8 mouse cellular contexts compared by ENCODE assay signal in genomic region chr13:91430867-91431266, GRCm38 (mm10). TPM values are rescaled to one million over a fixed set of nuclear protein-coding genes. Genes with fewer than 3 reads are reported as not detected.
DNase-seq lines count a peak whose midpoint lies in the region; ATAC-seq and TF ChIP-seq lines count a peak whose summit lies in the region.

No protein-coding gene starts in this region.

- H3K27me3 ChIP-seq in intestine, embryonic 14.5 days (replicated peaks; ENCODE audit: control insufficient read depth, insufficient read depth, low read length): no peaks in the 10 kb centered on the region
- no peaks in the 10 kb centered on the region for H3K27me3 ChIP-seq in intestine, embryonic 16.5 days (replicated peaks; ENCODE audit: control insufficient read depth, insufficient read depth, low read length)
- H3K27me3 ChIP-seq in liver, embryonic 13.5 days: no peaks in the 10 kb centered on the region

- TF ChIP-seq POLR2A in bone marrow macrophage, adult 2 months (IDR thresholded peaks at IDR 0.05; ENCODE audit: borderline replicate concordance, low read depth, low read length): no peak

- no peaks in the 10 kb centered on the region for H3K4me1 ChIP-seq in intestine, embryonic 14.5 days (replicated peaks; ENCODE audit: control insufficient read depth, insufficient read depth, low read length)
- H3K4me1 ChIP-seq in intestine, embryonic 16.5 days (ENCODE audit: control insufficient read depth, insufficient read depth, low read length): no peaks in the 10 kb centered on the region; the same call in 1 of the 2 replicates
- H3K4me1 ChIP-seq in bone marrow macrophage, adult 2 months (ENCODE audit: control insufficient read depth, insufficient read depth, low read length): 0 out of 2 replicates have a peak, but pooled peaks cover 3% of the 10 kb centered on the region
- H3K4me1 ChIP-seq in liver, embryonic 13.5 days (replicated peaks): 0 out of 2 replicates have a peak, but pooled peaks cover 5% of the 10 kb centered on the region

- no peak overlapping the region for H3K27ac ChIP-seq in intestine, embryonic 14.5 days (ENCODE audit: low read depth)
- no peak overlapping the region for H3K27ac ChIP-seq in intestine, embryonic 16.5 days (ENCODE audit: low read length)
- H3K27ac ChIP-seq in bone marrow macrophage, adult 2 months (ENCODE audit: insufficient read depth, low read depth, low read length): no peak overlapping the region
- H3K27ac ChIP-seq in liver, embryonic 13.5 days: no peak overlapping the region

- no peaks in the 10 kb centered on the region for H3K36me3 ChIP-seq in intestine, embryonic 14.5 days (ENCODE audit: control insufficient read depth, insufficient read depth, low read length)
- no peaks in the 10 kb centered on the region for H3K36me3 ChIP-seq in intestine, embryonic 16.5 days (ENCODE audit: control insufficient read depth, insufficient read depth, low read length)
- no peaks in the 10 kb centered on the region for H3K36me3 ChIP-seq in liver, embryonic 13.5 days

- no peak for DNase-seq in intestine, embryonic 14.5 days (ENCODE audit: low spot score)
- DNase-seq in 3T3-L1 (ENCODE audit: low read depth, low spot score): peak; percentile 22
- no peak for DNase-seq in liver, embryonic 13.5 days
- DNase-seq in gastrocnemius, postnatal 10 days: no peak
- no peak for DNase-seq in ovary, postnatal 14 days (ENCODE audit: low spot score)
- no peak for DNase-seq in layer of hippocampus, adult 9-11 months

- WGBS in intestine, embryonic 14.5 days: 76% methylated on average over 5 of the region's 5 CpGs
- 61% methylated on average over 5 of the region's 5 CpGs for WGBS in intestine, embryonic 16.5 days
- WGBS in liver, embryonic 13.5 days (ENCODE audit: insufficient replicate concordance): 57% methylated on average over 5 of the region's 5 CpGs

- H3K4me2 ChIP-seq in intestine, embryonic 14.5 days (ENCODE audit: low read length): peak overlapping the region; percentile 7; the same call in 1 of the 2 replicates
- H3K4me2 ChIP-seq in intestine, embryonic 16.5 days (ENCODE audit: low read depth, low read length): no peak overlapping the region
- H3K4me2 ChIP-seq in liver, embryonic 13.5 days: peak overlapping the region; percentile 30

- no peak for TF ChIP-seq CTCF in bone marrow macrophage, adult 2 months (IDR thresholded peaks at IDR 0.05; ENCODE audit: low read depth, low read length)

- no peak overlapping the region for H3K4me3 ChIP-seq in intestine, embryonic 14.5 days (ENCODE audit: low read depth, low read length)
- no peak overlapping the region for H3K4me3 ChIP-seq in intestine, embryonic 16.5 days (ENCODE audit: low read length)
- peak overlapping the region; percentile 7; the same call in 1 of the 2 replicates for H3K4me3 ChIP-seq in bone marrow macrophage, adult 2 months (ENCODE audit: insufficient read depth, low read length)
- H3K4me3 ChIP-seq in liver, embryonic 13.5 days (replicated peaks): no peak overlapping the region

- ATAC-seq in intestine, embryonic 14.5 days (replicated peaks; ENCODE audit: low FRiP score, low TSS enrichment, low read depth): no peak
- ATAC-seq in intestine, embryonic 16.5 days: no peak
- ATAC-seq in liver, embryonic 13.5 days (ENCODE audit: low read depth): no peak

- no peak overlapping the region for H3K9ac ChIP-seq in intestine, embryonic 14.5 days (ENCODE audit: low read length)
- no peak overlapping the region for H3K9ac ChIP-seq in intestine, embryonic 16.5 days (ENCODE audit: low read depth, low read length)
- H3K9ac ChIP-seq in liver, embryonic 13.5 days: no peak overlapping the region

- H3K9me3 ChIP-seq in intestine, embryonic 14.5 days (ENCODE audit: control insufficient read depth, low read length): no peaks in the 10 kb centered on the region
- no peaks in the 10 kb centered on the region for H3K9me3 ChIP-seq in intestine, embryonic 16.5 days (ENCODE audit: control insufficient read depth, low read length)
- no peaks in the 10 kb centered on the region for H3K9me3 ChIP-seq in liver, embryonic 13.5 days (replicated peaks)

RNA-seq across cellular contexts. Expression of gene Ssbp2, which starts 29.2 kb away (rescaled TPM):
- 110 and 128 TPM in 2 replicates for polyA plus RNA-seq in intestine, embryonic 14.5 days (2014; fragmentation: Nextera tagmentation; extraction: Ambion mirVana)
- polyA plus RNA-seq in intestine, embryonic 16.5 days (2015; fragmentation: Nextera tagmentation; extraction: Ambion mirVana): 65.1 and 78.7 TPM in 2 replicates
- polyA plus RNA-seq in bone marrow macrophage, adult 2 months (2012; ENCODE audit: insufficient read depth, insufficient read length, missing spikeins): 7.7 and 8.5 TPM in 2 replicates
- 56.4 and 56.9 TPM in 2 replicates for polyA plus RNA-seq in liver, embryonic 13.5 days (2015; fragmentation: Nextera tagmentation; extraction: Ambion mirVana)
- total RNA-seq in gastrocnemius, postnatal 10 days (2021): 10 to 100 TPM; 26.0 to 27.5 TPM
